Mouse (Mus musculus) kidney, embryonic 15.5 days (tissue): Measurements from ENCODE around the gene Neu3. TPM values are rescaled to one million over a fixed set of nuclear protein-coding genes. Genes with fewer than 3 reads are reported as not detected.

Experiments used
- ATAC-seq: fragments of 200-750 bp; cut with Nextera tagmentation; replicated peaks from 2 replicates; pipeline ENCODE4 v1.8.0; 2017; ENCODE audit warnings: moderate TSS enrichment; ENCODE audit not compliant: low FRiP score
- H3K27ac ChIP-seq: fragments of 300-500 bp; sonication (generic); 2 replicates; pipeline ENCODE4 v1.5.1; 2015; ENCODE audit warnings: mild to moderate bottlenecking, inconsistent platforms
- H3K27me3 ChIP-seq: fragments of 300-500 bp; sonication (generic); 2 replicates; pipeline ENCODE4 v1.6.1; 2015; ENCODE audit warnings: inconsistent platforms
- H3K36me3 ChIP-seq: fragments of 300-500 bp; sonication (generic); 2 replicates; pipeline ENCODE4 v1.6.1; 2015; ENCODE audit warnings: inconsistent platforms
- H3K4me1 ChIP-seq: fragments of 300-500 bp; sonication (generic); 2 replicates; pipeline ENCODE4 v1.6.1; 2015; ENCODE audit warnings: inconsistent platforms
- H3K4me2 ChIP-seq: fragments of 300-500 bp; sonication (generic); 2 replicates; pipeline ENCODE4 v1.6.1; 2015; ENCODE audit warnings: moderate library complexity, mild to moderate bottlenecking, inconsistent platforms
- H3K4me3 ChIP-seq: fragments of 300-500 bp; sonication (generic); replicated peaks from 2 replicates; pipeline ENCODE4 v1.5.1; 2015; ENCODE audit warnings: mild to moderate bottlenecking, inconsistent platforms
- H3K9ac ChIP-seq: fragments of 300-500 bp; sonication (generic); 2 replicates; pipeline ENCODE4 v1.6.1; 2015; ENCODE audit warnings: mild to moderate bottlenecking, inconsistent platforms
- H3K9me3 ChIP-seq: fragments of 300-500 bp; sonication (generic); replicated peaks from 2 replicates; pipeline ENCODE4 v1.6.1; 2016; ENCODE audit warnings: inconsistent platforms
- WGBS: fragments of 180-500 bp; shearing (Covaris S2); methylation state at CpG from one replicate; pipeline ENCODE4 v1.1.7; 2015; ENCODE audit warnings: mixed read lengths; 5-methylcytosine and 5-hydroxymethylcytosine counted together
- polyA plus RNA-seq: library from polyadenylated mRNA; unstranded; fragments of >200 nt; fragmentation: Nextera tagmentation; extraction: Ambion mirVana; gene quantifications from 2 replicates; pipeline ENCODE4 v1.2.1, GENCODE M21; 2015

The Neu3 gene
- polyA plus RNA-seq, 1 experiment from 2014 or later = 3.1 TPM

- peaks cover 23% of the 10 kb centered on the region for H3K4me1 ChIP-seq
- no peaks in the 10 kb centered on the region for H3K27me3 ChIP-seq
- H3K9ac ChIP-seq = no peak overlapping the region
- H3K4me3 ChIP-seq = no peak overlapping the region
- H3K36me3 ChIP-seq = peaks cover 46% of the 10 kb centered on the region
- 88% methylated on average over 4 of the region's 4 CpGs for WGBS
- H3K9me3 ChIP-seq = no peaks in the 10 kb centered on the region
- H3K4me2 ChIP-seq = no peak overlapping the region
- ATAC-seq = no peak
- no peak overlapping the region for H3K27ac ChIP-seq
Measured at GRCm38 (mm10) chr7:99854311-99854710, 26.1 kb upstream of the Neu3 start.

- no peak for ATAC-seq
- WGBS = 46% methylated on average over 7 of the region's 7 CpGs
- H3K27ac ChIP-seq = no peak overlapping the region
- peaks cover 55% of the 10 kb centered on the region for H3K36me3 ChIP-seq
- H3K4me1 ChIP-seq = peaks cover 23% of the 10 kb centered on the region
- no peaks in the 10 kb centered on the region for H3K9me3 ChIP-seq
- no peak overlapping the region for H3K4me3 ChIP-seq
- no peak overlapping the region for H3K9ac ChIP-seq
- no peaks in the 10 kb centered on the region for H3K27me3 ChIP-seq
- H3K4me2 ChIP-seq = no peak overlapping the region
Measured at GRCm38 (mm10) chr7:99853350-99853749, 25.1 kb upstream of the Neu3 start.

GRCm38 (mm10) chr7:99851618-99852017 is 23.4 kb upstream of the Neu3 start:
- no peak for ATAC-seq
- Histone ChIP-seq H3K9me3 (no peaks in the 10 kb centered on the region), H3K4me1 (peaks cover 13% of the 10 kb centered on the region), H3K4me3 (no peak overlapping the region), H3K27ac (no peak overlapping the region), H3K36me3 (peaks cover 65% of the 10 kb centered on the region), H3K9ac (no peak overlapping the region), H3K27me3 (no peaks in the 10 kb centered on the region), H3K4me2 (no peak overlapping the region)
- WGBS = 90% methylated on average over 6 of the region's 6 CpGs

- Histone ChIP-seq H3K9ac (no peak overlapping the region), H3K27me3 (no peaks in the 10 kb centered on the region), H3K4me3 (no peak overlapping the region), H3K4me1 (peaks cover 8% of the 10 kb centered on the region; the same call in 1 of the 2 replicates), H3K36me3 (peaks cover 65% of the 10 kb centered on the region), H3K27ac (no peak overlapping the region), H3K4me2 (no peak overlapping the region), H3K9me3 (no peaks in the 10 kb centered on the region)
- whole genome bisulfite sequencing = 54% methylated on average over 1 of the region's 1 CpGs
- no peak for ATAC-seq
Measured at GRCm38 (mm10) chr7:99851121-99851520, 22.9 kb upstream of the Neu3 start.

GRCm38 (mm10) chr7:99850534-99850933 is 22.3 kb upstream of the Neu3 start:
- 87% methylated on average over 5 of the region's 5 CpGs for WGBS
- Histone ChIP-seq H3K27me3 (no peaks in the 10 kb centered on the region), H3K27ac (no peak overlapping the region), H3K9me3 (no peaks in the 10 kb centered on the region), H3K4me2 (no peak overlapping the region), H3K9ac (no peak overlapping the region), H3K4me1 (peaks cover 8% of the 10 kb centered on the region; the same call in 1 of the 2 replicates), H3K36me3 (peaks cover 66% of the 10 kb centered on the region), H3K4me3 (no peak overlapping the region)
- no peak for ATAC-seq

- Histone ChIP-seq H3K9me3 (no peaks in the 10 kb centered on the region), H3K4me1 (no peaks in the 10 kb centered on the region), H3K36me3 (peaks cover 80% of the 10 kb centered on the region), H3K4me2 (no peak overlapping the region), H3K27ac (no peak overlapping the region), H3K27me3 (no peaks in the 10 kb centered on the region), H3K9ac (no peak overlapping the region), H3K4me3 (no peak overlapping the region)
- 94% methylated on average over 8 of the region's 8 CpGs for WGBS
- ATAC-seq = no peak
Measured at GRCm38 (mm10) chr7:99845533-99846236, 17.5 kb upstream of the Neu3 start.

GRCm38 (mm10) chr7:99838241-99838640 is 10.0 kb upstream of the Neu3 start:
- H3K4me1 ChIP-seq = no peaks in the 10 kb centered on the region
- no peak for ATAC-seq
- no peak overlapping the region for H3K9ac ChIP-seq
- peaks cover 72% of the 10 kb centered on the region for H3K36me3 ChIP-seq
- H3K4me2 ChIP-seq = no peak overlapping the region
- no peak overlapping the region for H3K27ac ChIP-seq
- WGBS = 93% methylated on average over 3 of the region's 3 CpGs
- no peaks in the 10 kb centered on the region for H3K27me3 ChIP-seq
- H3K9me3 ChIP-seq = no peaks in the 10 kb centered on the region
- no peak overlapping the region for H3K4me3 ChIP-seq

GRCm38 (mm10) chr7:99837358-99838071 is 9.3 kb upstream of the Neu3 start:
- no peak overlapping the region for H3K27ac ChIP-seq
- peaks cover 65% of the 10 kb centered on the region for H3K36me3 ChIP-seq
- no peak for ATAC-seq

GRCm38 (mm10) chr7:99836781-99837180 is 8.6 kb upstream of the Neu3 start:
- no peak overlapping the region for H3K27ac ChIP-seq
- H3K4me3 ChIP-seq = no peak overlapping the region
- no peaks in the 10 kb centered on the region for H3K27me3 ChIP-seq
- no peak overlapping the region for H3K4me2 ChIP-seq
- no peak overlapping the region for H3K9ac ChIP-seq
- H3K9me3 ChIP-seq = no peaks in the 10 kb centered on the region
- H3K36me3 ChIP-seq = peaks cover 58% of the 10 kb centered on the region
- WGBS = 59% methylated on average over 4 of the region's 4 CpGs
- H3K4me1 ChIP-seq = no peaks in the 10 kb centered on the region
- ATAC-seq = no peak

More at GRCm38 (mm10) chr7:99837358-99838071, 9.3 kb upstream of the Neu3 start:
- Histone ChIP-seq H3K9me3 (no peaks in the 10 kb centered on the region), H3K9ac (no peak overlapping the region), H3K27me3 (no peaks in the 10 kb centered on the region), H3K4me3 (no peak overlapping the region), H3K4me1 (no peaks in the 10 kb centered on the region), H3K4me2 (no peak overlapping the region)
- WGBS = 74% methylated on average over 6 of the region's 6 CpGs

- Histone ChIP-seq H3K4me3 (no peak overlapping the region), H3K4me2 (no peak overlapping the region), H3K27ac (no peak overlapping the region), H3K36me3 (peaks cover 34% of the 10 kb centered on the region), H3K4me1 (no peaks in the 10 kb centered on the region), H3K9ac (no peak overlapping the region), H3K9me3 (no peaks in the 10 kb centered on the region), H3K27me3 (no peaks in the 10 kb centered on the region)
- WGBS = 88% methylated on average over 5 of the region's 5 CpGs
- no peak for ATAC-seq
Measured at GRCm38 (mm10) chr7:99834314-99834853, 6.2 kb upstream of the Neu3 start.

- Histone ChIP-seq H3K27me3 (no peaks in the 10 kb centered on the region), H3K9ac (no peak overlapping the region), H3K4me3 (no peak overlapping the region), H3K4me1 (no peaks in the 10 kb centered on the region), H3K9me3 (no peaks in the 10 kb centered on the region), H3K36me3 (peaks cover 29% of the 10 kb centered on the region), H3K4me2 (no peak overlapping the region), H3K27ac (no peak overlapping the region)
- WGBS = 81% methylated on average over 2 of the region's 2 CpGs
- ATAC-seq = no peak
Measured at GRCm38 (mm10) chr7:99833846-99834222, 5.6 kb upstream of the Neu3 start.

GRCm38 (mm10) chr7:99833115-99833845 is 5.1 kb upstream of the Neu3 start:
- H3K4me3 ChIP-seq = no peak overlapping the region
- H3K27me3 ChIP-seq = no peaks in the 10 kb centered on the region
- no peaks in the 10 kb centered on the region for H3K9me3 ChIP-seq
- ATAC-seq = no peak
- H3K36me3 ChIP-seq = peaks cover 24% of the 10 kb centered on the region
- H3K27ac ChIP-seq = no peak overlapping the region
- H3K4me1 ChIP-seq = peaks cover 5% of the 10 kb centered on the region
- 85% methylated on average over 5 of the region's 5 CpGs for WGBS
- no peak overlapping the region for H3K9ac ChIP-seq
- H3K4me2 ChIP-seq = no peak overlapping the region
